Mouse (Mus musculus) forebrain, postnatal 0 days (tissue): ENCODE results near the gene Litaf. TPM values are rescaled to one million over a fixed set of nuclear protein-coding genes. Genes with fewer than 3 reads are reported as not detected.

ENCODE experiments used
- ATAC-seq: fragments of 200-750 bp; cut with Nextera tagmentation; 2 replicates; pipeline ENCODE4 v1.8.0; 2017; ENCODE audit warnings: mild to moderate bottlenecking, moderate library complexity
- DNase-seq: peaks from one replicate; pipeline ENCODE4 v3.0.0-alpha.2; 2015
- H3K27ac ChIP-seq: fragments of 300-500 bp; sonication (generic); 2 replicates; pipeline ENCODE4 v1.5.1; 2014; ENCODE audit warnings: low read depth, mild to moderate bottlenecking, antibody characterized with exemption, low read length, moderate library complexity, mixed read lengths
- H3K27me3 ChIP-seq: fragments of 300-500 bp; sonication (generic); 2 replicates; pipeline ENCODE4 v1.6.1; 2014; ENCODE audit warnings: mild to moderate bottlenecking, low read length, mixed read lengths; ENCODE audit not compliant: insufficient read depth
- H3K36me3 ChIP-seq: fragments of 300-500 bp; sonication (generic); 2 replicates; pipeline ENCODE4 v1.6.1; 2014; ENCODE audit warnings: mild to moderate bottlenecking, moderate library complexity; ENCODE audit not compliant: insufficient read depth
- H3K4me1 ChIP-seq: fragments of 300-500 bp; sonication (generic); 2 replicates; pipeline ENCODE4 v1.6.1; 2014; ENCODE audit warnings: antibody characterized with exemption; ENCODE audit not compliant: insufficient read depth
- H3K4me2 ChIP-seq: fragments of 300-500 bp; sonication (generic); 2 replicates; pipeline ENCODE4 v1.6.1; 2014; ENCODE audit warnings: low read depth, mild to moderate bottlenecking, moderate library complexity
- H3K4me3 ChIP-seq: fragments of 300-500 bp; sonication (generic); 2 replicates; pipeline ENCODE4 v1.5.1; 2014; ENCODE audit warnings: low read depth, low read length, mixed read lengths
- H3K9ac ChIP-seq: fragments of 300-500 bp; sonication (generic); 2 replicates; pipeline ENCODE4 v1.6.1; 2014; ENCODE audit warnings: mild to moderate bottlenecking
- H3K9me3 ChIP-seq: fragments of 300-500 bp; sonication (generic); 2 replicates; pipeline ENCODE4 v1.6.1; 2016; ENCODE audit warnings: low read length
- CTCF ChIP-seq: sonication (generic); IDR thresholded peaks from 2 replicates; pipeline ENCODE4 v1.5.1; 2016; ENCODE audit warnings: antibody characterized with exemption, control low read depth, low read depth
- WGBS: fragments of 180-500 bp; shearing (Covaris S2); extraction: QIAGEN DNeasy Blood & Tissue Kit; methylation state at CpG from one replicate; pipeline ENCODE4 v1.1.7; 2014; 5-methylcytosine and 5-hydroxymethylcytosine counted together
- microRNA-seq, 2 experiments: library from miRNA; unstranded; fragments of <30 nt; microRNA quantifications; one replicate each; pipeline ENCODE4; 2016
- polyA plus RNA-seq: library from polyadenylated mRNA; unstranded; fragments of >200 nt; fragmentation: Nextera tagmentation; extraction: Ambion mirVana; gene quantifications from 2 replicates; pipeline ENCODE4 v1.2.1, GENCODE M21; 2015
- total RNA-seq: library from RNA; depleted of rRNA; stranded (reverse); fragments of >200 nt; gene quantifications from 2 replicates; pipeline ENCODE4 v1.2.3, GENCODE M21; 2014; rRNA removed

Litaf gene
- total and polyA plus RNA-seq, 2 experiments from 2014 or later = 16.9 to 24.0 TPM

- Histone ChIP-seq H3K4me1 (no peaks in the 10 kb centered on the region), H3K4me3 (no peak overlapping the region), H3K9ac (no peak overlapping the region), H3K36me3 (no peaks in the 10 kb centered on the region), H3K27me3 (no peaks in the 10 kb centered on the region), H3K4me2 (no peak overlapping the region), H3K27ac (no peak overlapping the region), H3K9me3 (no peaks in the 10 kb centered on the region)
- no peak for ATAC-seq
- TF ChIP-seq CTCF = no peak
- no peak for DNase-seq
- WGBS = 89% methylated on average over 3 of the region's 3 CpGs
Observed at GRCm38 (mm10) chr16:10916271-10916670, 149.7 kb downstream of the Litaf start.

- no peak for DNase-seq
- H3K4me2 ChIP-seq = no peak overlapping the region
- no peaks in the 10 kb centered on the region for H3K9me3 ChIP-seq
- no peak for TF ChIP-seq CTCF
- no peaks in the 10 kb centered on the region for H3K27me3 ChIP-seq
- H3K4me3 ChIP-seq = no peak overlapping the region
- no peak overlapping the region for H3K27ac ChIP-seq
- H3K36me3 ChIP-seq = no peaks in the 10 kb centered on the region
- 91% methylated on average over 4 of the region's 4 CpGs for WGBS
- H3K4me1 ChIP-seq = no peaks in the 10 kb centered on the region
- ATAC-seq = no peak
- no peak overlapping the region for H3K9ac ChIP-seq
Observed at GRCm38 (mm10) chr16:10915066-10915465, 150.9 kb downstream of the Litaf start.

DNA sequence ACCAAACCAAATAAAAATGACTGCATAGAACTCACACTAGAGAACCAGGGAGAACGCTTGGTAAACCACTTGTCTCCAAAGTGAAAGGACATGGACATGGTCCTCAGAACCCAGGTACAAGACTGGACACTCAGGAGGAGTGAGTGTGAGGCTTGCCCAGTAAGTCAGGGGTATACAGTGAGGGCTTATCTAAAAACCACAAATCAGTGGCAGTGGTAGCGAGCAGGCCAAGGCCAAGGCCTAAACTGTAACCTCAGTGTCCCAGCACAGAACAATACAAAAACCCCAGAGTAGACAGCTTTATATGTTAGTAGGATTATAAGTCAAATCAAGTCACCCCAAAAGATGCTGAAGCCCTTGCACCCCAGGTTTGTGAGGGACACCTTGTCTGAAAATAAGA lies 154.9 kb downstream of the Litaf start:
- H3K36me3 ChIP-seq = no peaks in the 10 kb centered on the region
- H3K27me3 ChIP-seq = no peaks in the 10 kb centered on the region
- DNase-seq (no peak), ATAC-seq (no peak)
- no peaks in the 10 kb centered on the region for H3K9me3 ChIP-seq
- H3K27ac ChIP-seq = no peak overlapping the region
- WGBS = 89% methylated on average over 2 of the region's 2 CpGs
- H3K4me1 ChIP-seq = no peaks in the 10 kb centered on the region
- no peak overlapping the region for H3K9ac ChIP-seq
- no peak overlapping the region for H3K4me3 ChIP-seq
- H3K4me2 ChIP-seq = no peak overlapping the region
- no peak for TF ChIP-seq CTCF

- H3K36me3 ChIP-seq = no peaks in the 10 kb centered on the region
- H3K27ac ChIP-seq = no peak overlapping the region
- no peaks in the 10 kb centered on the region for H3K27me3 ChIP-seq
- H3K9ac ChIP-seq = no peak overlapping the region
- WGBS = 87% methylated on average over 7 of the region's 7 CpGs
- H3K9me3 ChIP-seq = no peaks in the 10 kb centered on the region
- ATAC-seq (no peak), DNase-seq (no peak)
- no peak overlapping the region for H3K4me2 ChIP-seq
- H3K4me1 ChIP-seq = no peaks in the 10 kb centered on the region
- TF ChIP-seq CTCF = no peak
- H3K4me3 ChIP-seq = no peak overlapping the region
Observed at GRCm38 (mm10) chr16:10910541-10910940, 155.4 kb downstream of the Litaf start.

Small RNA genes lying within 50 kb of the gene (microRNA-seq; reads per million reads assigned to microRNA genes)
- 0 reads per million in 2 experiments for gene Gm26268

Other genes with a start within 250 kb of the Litaf start
- 0.69 and 0.76 TPM in 2 replicates for gene Rmi2, start 231.1 kb downstream of the Litaf start, total RNA-seq
- 0.30 and 0.35 TPM in 2 replicates for gene Rmi2, start 231.1 kb downstream of the Litaf start, polyA plus RNA-seq
- gene Snn, start 5.2 kb downstream of the Litaf start, total RNA-seq = 324 and 367 TPM in 2 replicates
- gene Snn, start 5.2 kb downstream of the Litaf start, polyA plus RNA-seq = 179 and 198 TPM in 2 replicates
- gene Txndc11, start 68.5 kb upstream of the Litaf start, total RNA-seq = 40.5 and 43.8 TPM in 2 replicates
- gene Txndc11, start 68.5 kb upstream of the Litaf start, polyA plus RNA-seq = 26.8 and 29.9 TPM in 2 replicates
- gene Zc3h7a, start 110.2 kb upstream of the Litaf start, total RNA-seq = 61.7 and 76.6 TPM in 2 replicates
- gene Zc3h7a, start 110.2 kb upstream of the Litaf start, polyA plus RNA-seq = 20.3 and 32.2 TPM in 2 replicates
- 96.1 and 96.3 TPM in 2 replicates for gene Rsl1d1, start 137.2 kb upstream of the Litaf start, total RNA-seq
- 157 and 175 TPM in 2 replicates for gene Rsl1d1, start 137.2 kb upstream of the Litaf start, polyA plus RNA-seq
- 70.2 and 74.7 TPM in 2 replicates for gene Gspt1, start 188.2 kb upstream of the Litaf start, total RNA-seq
- gene Gspt1, start 188.2 kb upstream of the Litaf start, polyA plus RNA-seq = 37.8 and 46.9 TPM in 2 replicates
- not detected in 2 replicates for gene Tnfrsf17, start 247.7 kb upstream of the Litaf start, total RNA-seq
- 0.18 and 0.19 TPM in 2 replicates for gene Tnfrsf17, start 247.7 kb upstream of the Litaf start, polyA plus RNA-seq